Mouse (Mus musculus) embryonic stem cell, embryonic (primary cell): Measurements from ENCODE around the gene Mael.

Experiments
- CTCF ChIA-PET, 4 experiments: fragments of 300-600 bp in 2 of 4; fragments of 350-600 bp in 2 of 4; sonication (Branson Sonifier 250); formaldehyde crosslinking; loops; one replicate each; lab custom pipeline; 2022; ENCODE audit warnings: inconsistent platforms in 2 of 4; lab: Charles Lee
- POLR2A ChIA-PET, 4 experiments: fragments of 300-600 bp in 2 of 4; fragments of 350-600 bp in 2 of 4; sonication (Branson Sonifier 250); formaldehyde crosslinking; loops; one replicate each; lab custom pipeline; 2022; ENCODE audit warnings: antibody characterized with exemption in 4 of 4, inconsistent platforms in 1 of 4; lab: Charles Lee

The Mael gene

GRCm38 (mm10) chr1:166238315-166238969, at the start of gene Mael:
Mael (minus strand) TSS chr1:166238747.
- CTCF ChIA-PET: interaction anchor here in 2 of 4 experiments (0.7 to 1.4 kb wide), 2 partner anchors 81 to 1314 kb away, joined by 6 to 7 read pairs; no protein-coding TSS in a partner anchor
- POLR2A ChIA-PET: interaction anchor here in 1 of 4 experiments (0.5 to 0.6 kb wide), 2 partner anchors 170 to 1005 kb away, joined by 4 read pairs; no protein-coding TSS in a partner anchor

- ChIA-PET CTCF (interaction anchor here in 2 of 4 experiments (0.6 to 0.7 kb wide), 2 partner anchors 23 to 32 kb away, joined by 3 to 4 read pairs; no protein-coding TSS in a partner anchor), POLR2A (interaction anchor here in 1 of 4 experiments (0.6 to 1.3 kb wide), 2 partner anchors 12 to 31 kb away, joined by 3 read pairs; no protein-coding TSS in a partner anchor)
These were observed 47.7 kb upstream of the Mael start for GRCm38 (mm10) chr1:166286231-166286630.

GRCm38 (mm10) chr1:166284390-166284789, 45.8 kb upstream of the Mael start:
- CTCF ChIA-PET: interaction anchor here in 1 of 4 experiments (1.0 kb wide), 1 partner anchor 34 kb away, joined by 3 read pairs; no protein-coding TSS in a partner anchor

GRCm38 (mm10) chr1:166283451-166283850, 44.9 kb upstream of the Mael start:
- CTCF ChIA-PET: no interaction called here

More at GRCm38 (mm10) chr1:166284390-166284789, 45.8 kb upstream of the Mael start:
- POLR2A ChIA-PET: no interaction called here

DNA sequence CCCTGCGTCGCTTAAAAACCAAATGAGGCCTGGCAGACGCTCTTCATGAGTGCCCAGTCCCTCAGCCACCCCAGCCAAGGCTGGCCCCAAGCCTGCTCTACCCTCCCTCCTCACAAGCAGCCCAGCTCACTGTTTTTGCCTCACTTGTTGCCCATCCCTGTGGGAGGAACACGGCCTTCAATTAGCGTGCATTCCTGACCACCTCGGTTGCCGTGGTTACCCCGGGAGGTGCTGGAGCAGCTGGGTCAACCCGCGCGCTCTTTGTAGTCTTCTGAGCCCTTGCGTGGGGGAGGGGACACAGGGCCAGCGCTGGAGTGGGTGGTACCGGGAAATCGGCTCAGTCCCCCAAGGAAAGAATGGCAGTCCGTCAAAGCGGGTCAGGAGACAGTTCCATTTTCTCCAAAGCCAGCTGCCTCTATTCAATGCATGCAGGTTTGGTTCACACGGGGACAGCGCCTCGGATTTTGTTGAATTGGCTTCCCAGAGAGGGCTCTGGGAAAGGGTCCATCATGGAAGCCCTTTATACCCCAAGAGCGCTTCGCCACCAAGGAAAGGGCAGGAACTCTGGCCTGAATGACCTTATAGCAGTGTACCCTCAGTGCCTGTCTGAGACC, 44.2 kb upstream of the Mael start:
- CTCF ChIA-PET: interaction anchor here in 3 of 4 experiments (0.9 to 1.2 kb wide), 3 partner anchors 28 to 123 kb away, joined by 3 to 4 read pairs (median 3); partner anchors contain the start of gene Ildr2 (in 1 of the 3)

More at GRCm38 (mm10) chr1:166283451-166283850, 44.9 kb upstream of the Mael start:
- POLR2A ChIA-PET: no interaction called here

DNA sequence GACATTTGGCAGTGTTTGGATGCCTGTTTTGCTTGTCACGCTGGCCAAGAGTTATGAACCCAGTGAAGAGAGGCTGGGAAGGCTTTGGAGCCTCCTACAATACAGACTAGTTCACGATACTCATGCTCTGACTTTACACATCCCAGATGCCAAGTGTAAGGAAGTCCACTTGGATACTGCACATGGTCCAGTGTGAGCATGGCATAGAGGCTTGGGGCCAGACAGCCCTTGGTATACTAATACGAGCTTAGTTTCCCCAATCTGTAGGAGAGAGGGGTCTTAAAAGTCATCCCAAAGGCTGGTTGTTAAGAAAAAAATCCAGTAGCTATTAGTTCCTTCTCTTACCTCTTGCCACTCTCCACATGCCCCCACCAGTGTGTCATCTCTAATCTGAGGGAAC, 43.3 kb upstream of the Mael start:
- ChIA-PET CTCF (interaction anchor here in 2 of 4 experiments (1.1 to 1.2 kb wide), 2 partner anchors 27 to 122 kb away, joined by 3 to 4 read pairs; partner anchors contain the start of gene Ildr2 (in 1 of the 2)), POLR2A (interaction anchor here in 2 of 4 experiments (0.9 to 1.3 kb wide), 4 partner anchors 15 to 157 kb away, joined by 3 to 7 read pairs (median 3); no protein-coding TSS in a partner anchor)

More for the DNA sequence above, 44.2 kb upstream of the Mael start:
- POLR2A ChIA-PET: interaction anchor here in 2 of 4 experiments (0.9 to 1.3 kb wide), 3 partner anchors 16 to 158 kb away, joined by 3 to 7 read pairs (median 3); no protein-coding TSS in a partner anchor

DNA sequence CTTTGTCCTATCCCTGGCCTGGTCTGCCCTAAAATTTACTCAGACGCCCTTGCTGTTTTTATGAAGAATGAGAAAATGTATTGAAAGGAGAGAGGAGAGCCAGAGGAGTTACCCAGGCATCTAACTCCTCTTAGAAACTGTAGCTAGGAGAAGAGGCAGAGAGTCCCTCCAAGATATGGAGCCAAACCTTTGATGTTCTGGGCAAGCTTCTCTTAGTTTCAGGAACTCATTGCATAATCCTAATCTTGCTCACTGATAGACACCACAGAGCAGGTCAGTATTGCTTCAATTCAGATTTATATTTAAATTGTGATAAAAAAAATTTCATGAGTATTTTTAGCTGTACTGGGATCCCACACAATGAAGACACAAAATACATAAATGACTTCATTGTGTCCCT, 42.7 kb upstream of the Mael start:
- CTCF ChIA-PET: no interaction called here

DNA sequence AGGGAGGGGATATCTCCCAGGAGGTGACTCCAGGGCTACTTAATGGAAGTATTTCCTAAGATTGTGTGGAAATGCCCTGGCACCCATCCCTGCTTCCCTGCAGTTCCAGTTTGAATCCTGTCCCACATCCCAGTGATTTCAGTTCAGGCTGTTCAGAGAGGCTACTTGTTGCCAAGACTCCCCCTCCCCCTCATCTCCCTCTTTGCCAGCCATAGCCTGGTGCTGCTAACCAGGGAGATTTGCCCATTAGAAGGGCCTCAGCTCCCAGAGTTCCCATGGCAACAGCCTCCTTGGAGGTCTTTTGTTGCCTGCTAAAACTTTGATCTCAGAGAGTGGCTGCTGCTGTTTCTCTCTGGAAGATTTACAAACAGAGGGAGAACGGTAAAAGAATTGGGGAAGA, 42.0 kb upstream of the Mael start:
- ChIA-PET CTCF (no interaction called here), POLR2A (interaction anchor here in 1 of 4 experiments (1.1 kb wide), 1 partner anchor 63 kb away, joined by 3 read pairs; no protein-coding TSS in a partner anchor)

More for the DNA sequence above, 42.7 kb upstream of the Mael start:
- POLR2A ChIA-PET: interaction anchor here in 1 of 4 experiments (1.0 to 1.1 kb wide), 2 partner anchors 15 to 157 kb away, joined by 3 read pairs; no protein-coding TSS in a partner anchor

- CTCF ChIA-PET: interaction anchor here in 2 of 4 experiments (0.7 kb wide), 2 partner anchors 36 to 179 kb away, joined by 3 read pairs; no protein-coding TSS in a partner anchor
- POLR2A ChIA-PET: interaction anchor here in 1 of 4 experiments (0.9 to 1.1 kb wide), 2 partner anchors 40 to 64 kb away, joined by 3 read pairs; no protein-coding TSS in a partner anchor
These were observed 41.1 kb upstream of the Mael start for GRCm38 (mm10) chr1:166279580-166280206.

DNA sequence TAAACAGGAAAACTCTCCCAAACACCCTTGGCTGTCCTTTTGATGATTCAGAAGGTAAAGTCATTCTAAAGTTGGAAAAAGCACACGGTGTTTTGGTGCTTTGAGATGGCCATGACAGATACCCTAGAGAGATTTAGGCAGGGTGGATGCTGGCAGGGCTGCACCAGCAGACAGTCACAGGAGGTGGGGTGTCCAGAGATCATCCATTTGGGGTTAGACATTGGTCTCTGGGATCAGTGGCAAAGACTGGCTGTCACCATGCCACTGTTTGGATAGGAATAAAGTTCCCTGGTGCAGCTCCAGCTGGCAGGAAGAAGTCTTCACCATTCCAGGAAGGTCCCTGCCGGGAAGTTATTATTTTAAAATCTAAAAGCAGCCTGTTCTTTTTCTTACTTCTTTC, 40.2 kb upstream of the Mael start:
- POLR2A ChIA-PET: interaction anchor here in 1 of 4 experiments (0.8 to 0.9 kb wide), 2 partner anchors 11 to 41 kb away, joined by 3 read pairs; no protein-coding TSS in a partner anchor
- CTCF ChIA-PET: interaction anchor here in 1 of 4 experiments (0.6 kb wide), 1 partner anchor 117 kb away, joined by 3 read pairs; no protein-coding TSS in a partner anchor

- ChIA-PET CTCF (interaction anchor here in 1 of 4 experiments (0.8 kb wide), 1 partner anchor 25 kb away, joined by 4 read pairs; no protein-coding TSS in a partner anchor), POLR2A (no interaction called here)
These were observed 29.7 kb upstream of the Mael start for GRCm38 (mm10) chr1:166268218-166268617.

- ChIA-PET POLR2A (no interaction called here), CTCF (interaction anchor here in 1 of 4 experiments (0.6 kb wide), 1 partner anchor 32 kb away, joined by 4 read pairs; no protein-coding TSS in a partner anchor)
These were observed 28.4 kb upstream of the Mael start for GRCm38 (mm10) chr1:166266918-166267317.

DNA sequence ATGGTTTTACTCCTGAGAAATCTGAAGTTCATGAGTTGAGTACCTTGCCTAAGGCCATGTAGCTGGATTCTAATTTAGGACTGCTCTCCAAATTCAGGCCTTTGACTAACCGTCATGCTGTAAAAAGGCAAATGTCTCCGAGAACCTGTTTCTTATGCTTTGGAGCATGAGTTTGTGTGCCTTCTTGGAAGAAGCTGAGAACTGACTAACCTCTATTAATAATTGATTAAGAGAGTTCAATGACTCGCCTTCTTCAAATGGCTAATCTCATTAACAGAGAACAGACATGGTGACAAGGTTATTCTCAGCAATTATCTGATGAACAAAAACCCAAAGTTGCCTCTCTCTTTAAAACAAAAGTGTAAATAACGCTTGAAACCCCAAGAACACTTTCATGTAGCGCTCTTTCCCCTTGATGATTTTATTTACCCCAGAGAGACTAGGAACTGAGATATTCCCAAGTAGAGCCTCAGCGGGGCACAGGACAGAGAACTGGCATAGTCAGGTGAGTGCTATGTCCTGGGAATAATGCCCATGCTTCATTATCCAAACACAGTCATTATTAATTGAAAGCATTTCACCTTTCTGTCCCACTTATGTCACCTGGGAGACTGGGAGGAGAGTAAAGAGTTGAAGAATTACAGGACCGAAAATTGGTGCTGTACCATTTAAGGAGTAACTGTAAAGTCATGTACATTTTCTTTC, 27.6 kb upstream of the Mael start:
- ChIA-PET CTCF (no interaction called here), POLR2A (no interaction called here)

- POLR2A ChIA-PET: no interaction called here
- CTCF ChIA-PET: interaction anchor here in 2 of 4 experiments (0.7 to 0.9 kb wide), 2 partner anchors 59 to 1600 kb away, joined by 3 to 4 read pairs; no protein-coding TSS in a partner anchor
These were observed 21.0 kb upstream of the Mael start for GRCm38 (mm10) chr1:166259526-166259925.

DNA sequence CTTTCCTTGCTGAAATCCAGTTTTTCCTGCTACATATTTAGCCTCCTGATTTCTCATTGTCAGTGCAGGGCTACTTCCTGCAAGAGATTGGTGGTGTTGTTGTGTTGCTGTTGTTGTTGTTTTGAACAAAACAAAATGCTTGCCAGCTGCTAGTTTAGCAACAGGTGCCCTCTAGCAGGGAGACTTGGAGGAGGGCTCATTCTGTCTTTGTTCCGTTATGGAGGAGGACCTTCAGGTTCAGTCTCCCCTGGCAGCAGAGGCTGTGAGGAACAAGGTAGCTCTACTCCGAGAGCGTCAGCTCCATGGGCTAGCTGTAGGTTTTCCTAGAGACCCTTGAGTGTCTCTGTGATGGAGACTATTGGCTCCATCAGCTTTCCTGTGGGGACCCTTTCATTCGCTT, 18.4 kb upstream of the Mael start:
- CTCF ChIA-PET: no interaction called here
- POLR2A ChIA-PET: no interaction called here

GRCm38 (mm10) chr1:166256302-166256701, 17.8 kb upstream of the Mael start:
- ChIA-PET CTCF (no interaction called here), POLR2A (no interaction called here)

DNA sequence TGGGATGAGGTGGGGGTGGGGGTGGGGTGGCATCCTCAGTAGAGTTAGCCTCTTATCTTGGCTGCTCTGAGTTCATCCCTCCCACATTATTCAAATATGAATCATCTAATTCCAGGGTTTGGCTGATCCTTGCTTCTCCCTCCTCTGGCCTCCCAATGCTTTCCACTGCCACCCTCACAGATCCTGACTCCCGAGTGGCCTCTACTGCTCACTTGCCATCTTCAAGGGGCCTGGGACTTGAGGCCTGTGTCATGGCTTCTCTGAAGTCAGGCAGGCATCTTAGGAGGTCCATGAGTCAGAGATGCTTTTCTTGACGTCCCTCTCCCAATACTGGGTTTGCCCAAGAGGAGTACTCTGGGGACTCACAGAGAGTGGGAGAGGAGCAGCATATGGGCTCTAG, 17.1 kb upstream of the Mael start:
- POLR2A ChIA-PET: no interaction called here
- CTCF ChIA-PET: interaction anchor here in 1 of 4 experiments (0.6 kb wide), 1 partner anchor 22 kb away, joined by 3 read pairs; no protein-coding TSS in a partner anchor
